Mouse (Mus musculus) neural tube, embryonic 15.5 days (tissue): ENCODE results near the gene Dcakd. TPM values are rescaled to one million over a fixed set of nuclear protein-coding genes. Genes with fewer than 3 reads are reported as not detected.
A peak's percentile ranks its signal among the peaks of the same experiment; 100 is the strongest.

Experiments
- ATAC-seq: fragments of 200-750 bp; cut with Nextera tagmentation; 2 replicates; pipeline ENCODE4 v1.8.0; 2017; ENCODE audit warnings: mild to moderate bottlenecking, moderate TSS enrichment, moderate library complexity; ENCODE audit not compliant: low FRiP score
- H3K27ac ChIP-seq: fragments of 300-500 bp; sonication (generic); replicated peaks from 2 replicates; pipeline ENCODE4 v1.5.1; 2015; ENCODE audit warnings: mild to moderate bottlenecking, inconsistent platforms
- H3K27me3 ChIP-seq: fragments of 300-500 bp; sonication (generic); replicated peaks from 2 replicates; pipeline ENCODE4 v1.6.1; 2015; ENCODE audit warnings: inconsistent platforms
- H3K36me3 ChIP-seq: fragments of 300-500 bp; sonication (generic); 2 replicates; pipeline ENCODE4 v1.6.1; 2015; ENCODE audit warnings: inconsistent platforms
- H3K4me1 ChIP-seq: fragments of 300-500 bp; sonication (generic); 2 replicates; pipeline ENCODE4 v1.6.1; 2015; ENCODE audit warnings: inconsistent platforms
- H3K4me2 ChIP-seq: fragments of 300-500 bp; sonication (generic); 2 replicates; pipeline ENCODE4 v1.6.1; 2015; ENCODE audit warnings: inconsistent platforms, mild to moderate bottlenecking, moderate library complexity
- H3K4me3 ChIP-seq: fragments of 300-500 bp; sonication (generic); replicated peaks from 2 replicates; pipeline ENCODE4 v1.5.1; 2015; ENCODE audit warnings: mild to moderate bottlenecking, inconsistent platforms
- H3K9ac ChIP-seq: fragments of 300-500 bp; sonication (generic); replicated peaks from 2 replicates; pipeline ENCODE4 v1.6.1; 2015; ENCODE audit warnings: mild to moderate bottlenecking, inconsistent platforms
- H3K9me3 ChIP-seq: fragments of 300-500 bp; sonication (generic); replicated peaks from 2 replicates; pipeline ENCODE4 v1.6.1; 2016; ENCODE audit warnings: inconsistent platforms
- WGBS: fragments of 180-500 bp; shearing (Covaris S2); methylation state at CpG from one replicate; pipeline ENCODE4 v1.1.7; 2015; ENCODE audit warnings: mixed read lengths; 5-methylcytosine and 5-hydroxymethylcytosine counted together
- polyA plus RNA-seq: library from polyadenylated mRNA; unstranded; fragments of >200 nt; fragmentation: Nextera tagmentation; extraction: Ambion mirVana; gene quantifications from 2 replicates; pipeline ENCODE4 v1.2.1, GENCODE M21; 2015

Gene Dcakd
- polyA plus RNA-seq, 1 experiment from 2014 or later: 153 TPM

GRCm38 (mm10) chr11:103043982-103044381 is 15.8 kb upstream of the Dcakd start:
- Histone ChIP-seq H3K4me1 (peaks cover 10% of the 10 kb centered on the region; the same call in 1 of the 2 replicates), H3K4me3 (no peak overlapping the region), H3K27me3 (no peaks in the 10 kb centered on the region), H3K9me3 (no peaks in the 10 kb centered on the region), H3K36me3 (peaks cover 43% of the 10 kb centered on the region), H3K4me2 (no peak overlapping the region), H3K9ac (no peak overlapping the region), H3K27ac (no peak overlapping the region)
- no peak for ATAC-seq
- 94% methylated on average over 3 of the region's 3 CpGs for WGBS

- Histone ChIP-seq H3K4me1 (peaks cover 10% of the 10 kb centered on the region; the same call in 1 of the 2 replicates), H3K9ac (no peak overlapping the region), H3K36me3 (peaks cover 43% of the 10 kb centered on the region), H3K4me2 (no peak overlapping the region), H3K27me3 (no peaks in the 10 kb centered on the region), H3K4me3 (no peak overlapping the region), H3K9me3 (no peaks in the 10 kb centered on the region), H3K27ac (no peak overlapping the region)
- WGBS: 72% methylated on average over 4 of the region's 4 CpGs
- ATAC-seq: no peak
Observed at GRCm38 (mm10) chr11:103042828-103043227, 14.7 kb upstream of the Dcakd start.

- WGBS: 83% methylated on average over 6 of the region's 6 CpGs
- no peaks in the 10 kb centered on the region for H3K27me3 ChIP-seq
- ATAC-seq: no peak
Observed at GRCm38 (mm10) chr11:103038037-103038436, 9.9 kb upstream of the Dcakd start.

GRCm38 (mm10) chr11:103036881-103037465 is 8.8 kb upstream of the Dcakd start:
- H3K36me3 ChIP-seq: no peaks in the 10 kb centered on the region; the same call in 1 of the 2 replicates
- no peak for ATAC-seq
- no peaks in the 10 kb centered on the region for H3K9me3 ChIP-seq
- H3K4me1 ChIP-seq: 0 out of 2 replicates have a peak, but pooled peaks cover 7% of the 10 kb centered on the region
- H3K27ac ChIP-seq: no peak overlapping the region
- no peak overlapping the region for H3K4me3 ChIP-seq
- H3K4me2 ChIP-seq: no peak overlapping the region
- H3K9ac ChIP-seq: no peak overlapping the region
- H3K27me3 ChIP-seq: no peaks in the 10 kb centered on the region
- WGBS: 93% methylated on average over 8 of the region's 8 CpGs

More at GRCm38 (mm10) chr11:103038037-103038436, 9.9 kb upstream of the Dcakd start:
- Histone ChIP-seq H3K9ac (no peak overlapping the region), H3K27ac (no peak overlapping the region), H3K9me3 (no peaks in the 10 kb centered on the region), H3K4me2 (no peak overlapping the region), H3K36me3 (peaks cover under 1% of the 10 kb centered on the region; the same call in 1 of the 2 replicates), H3K4me3 (no peak overlapping the region), H3K4me1 (peaks cover 11% of the 10 kb centered on the region; the same call in 1 of the 2 replicates)

- WGBS: 90% methylated on average over 6 of the region's 6 CpGs
- Histone ChIP-seq H3K4me1 (peaks cover 21% of the 10 kb centered on the region), H3K27me3 (no peaks in the 10 kb centered on the region), H3K4me2 (no peak overlapping the region), H3K36me3 (no peaks in the 10 kb centered on the region; the same call in 1 of the 2 replicates), H3K9ac (no peak overlapping the region), H3K4me3 (no peak overlapping the region), H3K9me3 (no peaks in the 10 kb centered on the region), H3K27ac (no peak overlapping the region)
- no peak for ATAC-seq
Observed at GRCm38 (mm10) chr11:103035007-103035406, 6.9 kb upstream of the Dcakd start.

GRCm38 (mm10) chr11:103033030-103033429 is 4.9 kb upstream of the Dcakd start:
- Histone ChIP-seq H3K4me2 (no peak overlapping the region), H3K27ac (no peak overlapping the region), H3K4me3 (no peak overlapping the region), H3K36me3 (no peaks in the 10 kb centered on the region; the same call in 1 of the 2 replicates), H3K27me3 (no peaks in the 10 kb centered on the region), H3K9ac (no peak overlapping the region), H3K4me1 (peaks cover 33% of the 10 kb centered on the region), H3K9me3 (no peaks in the 10 kb centered on the region)
- ATAC-seq: no peak
- WGBS: 91% methylated on average over 3 of the region's 3 CpGs

GRCm38 (mm10) chr11:103027570-103028175 is 460 bp downstream of the Dcakd start:
- no peaks in the 10 kb centered on the region; the same call in 1 of the 2 replicates for H3K36me3 ChIP-seq
- peak overlapping the region; percentile 70 for H3K4me2 ChIP-seq
- peak; percentile 32 for ATAC-seq
- H3K9ac ChIP-seq: peak overlapping the region; percentile 64
- H3K4me3 ChIP-seq: peak overlapping the region; percentile 85
- peak overlapping the region; percentile 89 for H3K27ac ChIP-seq
- H3K27me3 ChIP-seq: no peaks in the 10 kb centered on the region
- WGBS: 15% methylated on average over 8 of the region's 8 CpGs
- H3K4me1 ChIP-seq: peaks cover 42% of the 10 kb centered on the region
- no peaks in the 10 kb centered on the region for H3K9me3 ChIP-seq

GRCm38 (mm10) chr11:103026901-103027300 is 1.2 kb downstream of the Dcakd start:
- H3K27me3 ChIP-seq: no peaks in the 10 kb centered on the region
- H3K36me3 ChIP-seq: no peaks in the 10 kb centered on the region
- WGBS: 90% methylated on average over 3 of the region's 3 CpGs
- H3K4me2 ChIP-seq: peak overlapping the region; percentile 70; the same call in 1 of the 2 replicates
- no peak overlapping the region for H3K9ac ChIP-seq
- H3K27ac ChIP-seq: no peak overlapping the region
- ATAC-seq: no peak
- H3K4me1 ChIP-seq: peaks cover 40% of the 10 kb centered on the region
- no peak overlapping the region for H3K4me3 ChIP-seq
- no peaks in the 10 kb centered on the region for H3K9me3 ChIP-seq

DNA sequence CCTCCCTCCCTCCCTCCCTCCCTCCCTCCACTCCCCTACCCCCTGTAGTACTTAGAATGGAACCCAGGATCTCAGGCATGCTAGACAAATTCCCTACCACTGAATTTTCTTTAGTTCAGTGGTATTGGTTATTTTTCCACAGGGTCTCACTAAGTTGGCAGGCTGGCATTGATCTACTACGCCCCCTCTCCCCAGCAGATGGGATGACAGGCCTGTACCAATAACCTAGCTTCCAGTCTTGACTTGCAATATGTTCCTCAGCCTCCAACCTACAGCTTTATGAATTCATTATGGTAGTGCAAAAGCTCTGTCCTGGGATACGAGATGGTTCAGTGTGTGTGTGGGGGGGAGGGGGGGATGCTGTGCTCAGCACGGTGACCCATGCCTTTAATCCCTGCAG is 4.2 kb downstream of the Dcakd start:
- no peaks in the 10 kb centered on the region for H3K9me3 ChIP-seq
- H3K4me2 ChIP-seq: no peak overlapping the region
- peaks cover 14% of the 10 kb centered on the region for H3K4me1 ChIP-seq
- no peak overlapping the region for H3K9ac ChIP-seq
- H3K27ac ChIP-seq: no peak overlapping the region
- no peak for ATAC-seq
- no peaks in the 10 kb centered on the region for H3K27me3 ChIP-seq
- 90% methylated on average over 3 of the region's 3 CpGs for whole genome bisulfite sequencing
- no peaks in the 10 kb centered on the region for H3K36me3 ChIP-seq
- no peak overlapping the region for H3K4me3 ChIP-seq

- H3K27me3 ChIP-seq: no peaks in the 10 kb centered on the region
- no peaks in the 10 kb centered on the region for H3K36me3 ChIP-seq
- WGBS: 69% methylated on average over 3 of the region's 3 CpGs
Observed at GRCm38 (mm10) chr11:103020713-103021335, 7.3 kb downstream of the Dcakd start.

GRCm38 (mm10) chr11:103019325-103019724 is 8.8 kb downstream of the Dcakd start:
- no peak for ATAC-seq
- 92% methylated on average over 7 of the region's 7 CpGs for WGBS

More at GRCm38 (mm10) chr11:103020713-103021335, 7.3 kb downstream of the Dcakd start:
- Histone ChIP-seq H3K4me3 (no peak overlapping the region), H3K4me1 (peaks cover 5% of the 10 kb centered on the region), H3K9me3 (no peaks in the 10 kb centered on the region), H3K4me2 (no peak overlapping the region), H3K27ac (no peak overlapping the region), H3K9ac (no peak overlapping the region)
- no peak for ATAC-seq

DNA sequence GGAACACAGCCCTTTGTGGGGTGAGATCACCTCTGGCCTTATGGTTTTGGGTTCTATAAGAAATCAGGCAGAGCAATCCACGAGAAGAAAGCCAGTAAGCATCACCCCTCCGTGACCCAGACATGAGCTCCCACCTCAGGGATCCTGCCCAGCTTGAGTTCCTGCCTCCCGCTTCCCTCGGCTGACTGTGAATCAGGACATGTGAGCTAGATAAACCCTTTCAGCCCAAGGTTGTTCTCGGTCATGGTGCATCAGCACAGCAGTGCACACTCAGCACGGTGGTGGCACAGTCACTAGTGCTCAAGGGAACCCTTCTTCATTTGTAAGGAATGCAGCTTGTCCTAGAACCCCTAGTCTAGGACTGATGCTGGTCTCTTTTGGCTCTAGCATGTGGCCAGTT is 9.3 kb downstream of the Dcakd start:
- Histone ChIP-seq H3K9me3 (no peaks in the 10 kb centered on the region), H3K4me1 (peaks cover 18% of the 10 kb centered on the region), H3K27ac (no peak overlapping the region), H3K27me3 (no peaks in the 10 kb centered on the region), H3K4me3 (no peak overlapping the region), H3K9ac (no peak overlapping the region), H3K4me2 (no peak overlapping the region), H3K36me3 (no peaks in the 10 kb centered on the region)
- no peak for ATAC-seq
- WGBS: 74% methylated on average over 6 of the region's 6 CpGs

More at GRCm38 (mm10) chr11:103019325-103019724, 8.8 kb downstream of the Dcakd start:
- peaks cover 18% of the 10 kb centered on the region for H3K4me1 ChIP-seq
- no peak overlapping the region for H3K4me3 ChIP-seq
- H3K27me3 ChIP-seq: no peaks in the 10 kb centered on the region
- H3K36me3 ChIP-seq: no peaks in the 10 kb centered on the region
- H3K9ac ChIP-seq: no peak overlapping the region
- H3K27ac ChIP-seq: no peak overlapping the region
- H3K9me3 ChIP-seq: no peaks in the 10 kb centered on the region
- H3K4me2 ChIP-seq: no peak overlapping the region
